28 mouse cellular contexts compared by ENCODE assay signal in the genomic region with DNA sequence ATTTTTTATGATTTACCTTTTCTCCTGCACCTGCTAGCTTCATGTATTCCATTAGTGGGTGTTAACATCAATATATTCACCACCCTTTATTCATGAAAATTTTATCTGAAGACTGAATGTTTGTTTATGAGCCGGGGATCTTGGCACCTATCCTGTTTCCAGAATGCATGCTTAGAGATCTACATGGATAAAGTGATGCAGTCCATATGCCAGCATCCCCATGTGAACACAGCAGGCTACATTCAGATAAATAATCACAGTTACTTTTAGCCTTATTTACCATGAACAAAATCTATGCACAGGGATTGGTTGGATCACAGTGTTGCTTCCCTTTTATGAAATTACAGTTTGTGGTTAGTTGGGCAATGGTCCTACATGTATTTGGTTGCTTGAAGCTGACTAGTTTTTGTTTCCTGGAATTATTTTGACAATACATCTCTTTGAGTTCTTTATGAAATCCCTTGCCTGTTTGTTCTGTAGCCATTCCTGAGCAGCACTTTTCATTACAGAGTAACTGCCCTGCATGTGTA. TPM values are rescaled to one million over a fixed set of nuclear protein-coding genes. Genes with fewer than 3 reads are reported as not detected.
DNase-seq lines count a peak whose midpoint lies in the region; ATAC-seq and TF ChIP-seq lines count a peak whose summit lies in the region.
"Had no signal": no experiment of that assay in that cellular context is flagged by ENCODE, and none has a peak within 500 bp of the region (broad histone marks: within the 10 kb centered on the region; RNA-seq: fewer than 3 reads in every experiment).

No protein-coding gene starts in this region.

- no peaks in the 10 kb centered on the region for H3K27me3 ChIP-seq in intestine, postnatal 0 days (replicated peaks; ENCODE audit: control insufficient read depth, insufficient read depth, low read length)
- H3K27me3 ChIP-seq in intestine, embryonic 16.5 days (replicated peaks; ENCODE audit: control insufficient read depth, insufficient read depth, low read length) = no peaks in the 10 kb centered on the region
- no peaks in the 10 kb centered on the region for H3K27me3 ChIP-seq in embryonic facial prominence, embryonic 15.5 days
- H3K27me3 ChIP-seq in liver, embryonic 12.5 days (replicated peaks) = no peaks in the 10 kb centered on the region
- H3K27me3 ChIP-seq: embryonic facial prominence, embryonic 12.5 days; hindbrain, embryonic 13.5 days; limb, embryonic 12.5 days; liver, embryonic 13.5 days had no signal

- no peak for ATAC-seq in intestine, postnatal 0 days
- no peak for ATAC-seq in intestine, embryonic 16.5 days
- ATAC-seq in embryonic facial prominence, embryonic 15.5 days (ENCODE audit: insufficient number of reproducible peaks, low FRiP score, low TSS enrichment, low read depth) = no peak
- ATAC-seq in megakaryocyte progenitor cell, adult 5-6 weeks (replicated peaks; ENCODE audit: poor library complexity) = peak; percentile 62
- ATAC-seq in activated CD4-positive, CD25-positive, alpha-beta regulatory T cell, adult 4 months = no peak
- ATAC-seq in liver, embryonic 12.5 days = no peak
- ATAC-seq: inflammation-experienced regulatory T-cells, adult 6 months had no signal

- WGBS in intestine, postnatal 0 days = 57% methylated on average over 1 of the region's 1 CpGs
- 54% methylated on average over 1 of the region's 1 CpGs for WGBS in intestine, embryonic 16.5 days
- 38% methylated on average over 1 of the region's 1 CpGs for WGBS in embryonic facial prominence, embryonic 15.5 days
- 76% methylated on average over 1 of the region's 1 CpGs for WGBS in liver, embryonic 12.5 days (ENCODE audit: insufficient replicate concordance)

- H3K9me3 ChIP-seq in intestine, postnatal 0 days (ENCODE audit: control insufficient read depth) = no peaks in the 10 kb centered on the region
- no peaks in the 10 kb centered on the region for H3K9me3 ChIP-seq in intestine, embryonic 16.5 days (ENCODE audit: control insufficient read depth, low read length)
- no peaks in the 10 kb centered on the region for H3K9me3 ChIP-seq in embryonic facial prominence, embryonic 15.5 days (replicated peaks)
- H3K9me3 ChIP-seq in liver, embryonic 12.5 days (replicated peaks) = no peaks in the 10 kb centered on the region
- H3K9me3 ChIP-seq: embryonic facial prominence, embryonic 12.5 days; hindbrain, embryonic 13.5 days; limb, embryonic 12.5 days; liver, embryonic 13.5 days had no signal

- DNase-seq in NIH3T3 (ENCODE audit: low read depth) = peak; percentile 46
- DNase-seq: adrenal gland, postnatal 25 days; cerebellum, adult 2 months; heart, postnatal 10 days; kidney, adult 9 months; kidney, postnatal 36 days; layer of hippocampus, adult 9-11 months; liver, embryonic 13.5 days; right cerebral cortex, adult 18-20 months; spleen, adult 18-20 months; thymus, postnatal 25 days had no signal

- H3K9ac ChIP-seq in intestine, postnatal 0 days (ENCODE audit: low read depth, low read length) = 0 out of 2 replicates have a peak overlapping the region, but pooled peaks have one; percentile 11
- no peak overlapping the region for H3K9ac ChIP-seq in intestine, embryonic 16.5 days (ENCODE audit: low read depth, low read length)
- no peak overlapping the region for H3K9ac ChIP-seq in embryonic facial prominence, embryonic 15.5 days
- H3K9ac ChIP-seq in liver, embryonic 12.5 days = no peak overlapping the region
- H3K9ac ChIP-seq: embryonic facial prominence, embryonic 12.5 days; hindbrain, embryonic 13.5 days; limb, embryonic 12.5 days; liver, embryonic 13.5 days had no signal

- no peak overlapping the region for H3K27ac ChIP-seq in intestine, postnatal 0 days (ENCODE audit: low read depth, low read length)
- H3K27ac ChIP-seq in intestine, embryonic 16.5 days (ENCODE audit: low read length) = no peak overlapping the region
- H3K27ac ChIP-seq in embryonic facial prominence, embryonic 15.5 days (replicated peaks) = peak overlapping the region; percentile 44; the same call in 1 of the 2 replicates
- no peak overlapping the region for H3K27ac ChIP-seq in liver, embryonic 12.5 days
- H3K27ac ChIP-seq: embryonic facial prominence, embryonic 12.5 days; hindbrain, embryonic 13.5 days; left cerebral cortex, adult 2 months; limb, embryonic 12.5 days; liver, embryonic 13.5 days had no signal

- H3K4me1 ChIP-seq in intestine, postnatal 0 days (replicated peaks; ENCODE audit: control insufficient read depth, insufficient read depth, low read length) = peaks cover 6% of the 10 kb centered on the region
- peaks cover 14% of the 10 kb centered on the region for H3K4me1 ChIP-seq in intestine, embryonic 16.5 days (ENCODE audit: control insufficient read depth, insufficient read depth, low read length)
- H3K4me1 ChIP-seq in embryonic facial prominence, embryonic 15.5 days = peaks cover 19% of the 10 kb centered on the region
- peaks cover 42% of the 10 kb centered on the region for H3K4me1 ChIP-seq in liver, embryonic 12.5 days

- no peak for TF ChIP-seq CTCF in intestine, postnatal 0 days (IDR thresholded peaks at IDR 0.05; ENCODE audit: low read depth)

- H3K36me3 ChIP-seq in intestine, postnatal 0 days (ENCODE audit: control insufficient read depth, insufficient read depth) = no peaks in the 10 kb centered on the region
- H3K36me3 ChIP-seq in intestine, embryonic 16.5 days (ENCODE audit: control insufficient read depth, insufficient read depth, low read length) = no peaks in the 10 kb centered on the region
- no peaks in the 10 kb centered on the region for H3K36me3 ChIP-seq in embryonic facial prominence, embryonic 15.5 days
- H3K36me3 ChIP-seq in liver, embryonic 12.5 days = no peaks in the 10 kb centered on the region
- H3K36me3 ChIP-seq: embryonic facial prominence, embryonic 12.5 days; limb, embryonic 12.5 days had no signal

- H3K4me3 ChIP-seq in intestine, postnatal 0 days (ENCODE audit: low read depth, low read length) = no peak overlapping the region
- H3K4me3 ChIP-seq in intestine, embryonic 16.5 days (ENCODE audit: low read length) = no peak overlapping the region
- H3K4me3 ChIP-seq in embryonic facial prominence, embryonic 15.5 days (replicated peaks) = no peak overlapping the region
- H3K4me3 ChIP-seq in liver, embryonic 12.5 days = no peak overlapping the region
- H3K4me3 ChIP-seq: embryonic facial prominence, embryonic 12.5 days; hindbrain, embryonic 13.5 days; left cerebral cortex, adult 2 months; limb, embryonic 12.5 days; liver, embryonic 13.5 days had no signal

- no peak overlapping the region for H3K4me2 ChIP-seq in intestine, postnatal 0 days (replicated peaks; ENCODE audit: low read depth)
- no peak overlapping the region for H3K4me2 ChIP-seq in intestine, embryonic 16.5 days (ENCODE audit: low read depth, low read length)
- no peak overlapping the region for H3K4me2 ChIP-seq in embryonic facial prominence, embryonic 15.5 days (replicated peaks)
- H3K4me2 ChIP-seq in liver, embryonic 12.5 days = no peak overlapping the region
- H3K4me2 ChIP-seq: embryonic facial prominence, embryonic 12.5 days; hindbrain, embryonic 13.5 days; limb, embryonic 12.5 days; liver, embryonic 13.5 days; midbrain, embryonic 11.5 days had no signal

RNA-seq across cellular contexts. Expression of gene Stx7, which starts 16.5 kb away (rescaled TPM):
- 171 and 189 TPM in 2 replicates for polyA plus RNA-seq in intestine, postnatal 0 days (2015; fragmentation: Nextera tagmentation; extraction: Ambion mirVana)
- polyA plus RNA-seq in intestine, embryonic 16.5 days (2015; fragmentation: Nextera tagmentation; extraction: Ambion mirVana) = 148 and 158 TPM in 2 replicates
- polyA plus RNA-seq in embryonic facial prominence, embryonic 15.5 days (2015; fragmentation: Nextera tagmentation; extraction: Ambion mirVana) = 70.1 and 73.2 TPM in 2 replicates
- total RNA-seq in megakaryocyte progenitor cell, adult 5-6 weeks (2015) = 53.4 and 64.1 TPM in 2 replicates
- 47.2 and 55.5 TPM in 2 replicates for total RNA-seq in megakaryocyte progenitor cell, adult 5-6 weeks (2017)
- polyA plus RNA-seq in activated CD4-positive, CD25-positive, alpha-beta regulatory T cell, adult 4 months (2017; shearing (Covaris generic)) = 10 to 100 TPM; 23.3 to 33.2 TPM
- 34.0 TPM in 2 replicates for polyA plus RNA-seq in liver, embryonic 12.5 days (2016; fragmentation: Nextera tagmentation; extraction: Ambion mirVana)

RNA-seq across cellular contexts. Expression of gene Taar9, which starts 56.3 kb away (rescaled TPM):
- not detected in 2 replicates for polyA plus RNA-seq in intestine, postnatal 0 days (2015; fragmentation: Nextera tagmentation; extraction: Ambion mirVana)
- polyA plus RNA-seq in intestine, embryonic 16.5 days (2015; fragmentation: Nextera tagmentation; extraction: Ambion mirVana) = not detected in 2 replicates
- polyA plus RNA-seq in embryonic facial prominence, embryonic 15.5 days (2015; fragmentation: Nextera tagmentation; extraction: Ambion mirVana) = not detected in 2 replicates
- total RNA-seq in megakaryocyte progenitor cell, adult 5-6 weeks (2015) = not detected in 2 replicates
- total RNA-seq in megakaryocyte progenitor cell, adult 5-6 weeks (2017) = not detected in 2 replicates
- polyA plus RNA-seq in activated CD4-positive, CD25-positive, alpha-beta regulatory T cell, adult 4 months (2017; shearing (Covaris generic)) = not detected
- not detected in 2 replicates for polyA plus RNA-seq in liver, embryonic 12.5 days (2016; fragmentation: Nextera tagmentation; extraction: Ambion mirVana)
- total RNA-seq: adrenal gland, postnatal 25 days; gastrocnemius, postnatal 4 days; heart, postnatal 10 days; left cerebral cortex, adult 2 months had no signal
- polyA plus RNA-seq: cerebellum, adult 2 months; cortical plate, adult 2 months; embryonic facial prominence, embryonic 12.5 days; heart, embryonic 11.5 days; hindbrain, embryonic 13.5 days; inflammation-experienced regulatory T-cells, adult 6 months; limb, embryonic 12.5 days; liver, embryonic 13.5 days; lung, embryonic 16.5 days; midbrain, embryonic 11.5 days; neural tube, embryonic 11.5 days had no signal

RNA-seq across cellular contexts. Expression of gene Moxd1, which starts 57.7 kb away (rescaled TPM):
- polyA plus RNA-seq in intestine, postnatal 0 days (2015; fragmentation: Nextera tagmentation; extraction: Ambion mirVana) = 5.9 and 7.9 TPM in 2 replicates
- 10.8 and 11.7 TPM in 2 replicates for polyA plus RNA-seq in intestine, embryonic 16.5 days (2015; fragmentation: Nextera tagmentation; extraction: Ambion mirVana)
- polyA plus RNA-seq in embryonic facial prominence, embryonic 15.5 days (2015; fragmentation: Nextera tagmentation; extraction: Ambion mirVana) = 29.5 and 29.8 TPM in 2 replicates
- total RNA-seq in megakaryocyte progenitor cell, adult 5-6 weeks (2015) = not detected in 2 replicates
- not detected in 2 replicates for total RNA-seq in megakaryocyte progenitor cell, adult 5-6 weeks (2017)
- not detected for polyA plus RNA-seq in activated CD4-positive, CD25-positive, alpha-beta regulatory T cell, adult 4 months (2017; shearing (Covaris generic))
- polyA plus RNA-seq in liver, embryonic 12.5 days (2016; fragmentation: Nextera tagmentation; extraction: Ambion mirVana) = 1.0 and 1.1 TPM in 2 replicates
- polyA plus RNA-seq: inflammation-experienced regulatory T-cells, adult 6 months had no signal
